Mouse (Mus musculus): ENCODE measurements at regions not wholly inside any gene's neighbourhood (a gene's known extent, or its start where the extent isn't known, plus 50 kb on each side); places are given as distances from the start of the nearest gene placed in this dataset.
"Not testable (repeated sequence)": the region's sequence is repeated elsewhere in the genome, so short reads cannot be mapped to it uniquely, and the experiment has no call there.

- H3K36me3 ChIP-seq; H3K9ac ChIP-seq; H3K4me1 ChIP-seq; H3K27me3 ChIP-seq; H3K4me3 ChIP-seq (replicated peaks); H3K4me2 ChIP-seq (replicated peaks); H3K27ac ChIP-seq (replicated peaks); ATAC-seq (ENCODE audit: insufficient number of reproducible peaks, low FRiP score, low TSS enrichment, low read depth); H3K9me3 ChIP-seq (replicated peaks): not testable (repeated sequence)
- WGBS = 85% methylated on average over 4 of the region's 4 CpGs
These were observed 292.1 kb upstream of the Pkdcc start for GRCm38 (mm10) chr17:82922986-82923385.

- H3K9me3 ChIP-seq (replicated peaks) = no peaks in the 10 kb centered on the region
- no peak for ATAC-seq (ENCODE audit: insufficient number of reproducible peaks, low FRiP score, low TSS enrichment, low read depth)
- no peak overlapping the region for H3K4me2 ChIP-seq (replicated peaks)
- H3K4me3 ChIP-seq (replicated peaks) = no peak overlapping the region
- 69% methylated on average over 2 of the region's 2 CpGs for WGBS
- no peaks in the 10 kb centered on the region for H3K4me1 ChIP-seq
- H3K36me3 ChIP-seq = no peaks in the 10 kb centered on the region
- H3K9ac ChIP-seq = no peak overlapping the region
- H3K27ac ChIP-seq (replicated peaks) = no peak overlapping the region
- H3K27me3 ChIP-seq = no peaks in the 10 kb centered on the region
These were observed 289.3 kb upstream of the Pkdcc start for GRCm38 (mm10) chr17:82925751-82926150.

DNA sequence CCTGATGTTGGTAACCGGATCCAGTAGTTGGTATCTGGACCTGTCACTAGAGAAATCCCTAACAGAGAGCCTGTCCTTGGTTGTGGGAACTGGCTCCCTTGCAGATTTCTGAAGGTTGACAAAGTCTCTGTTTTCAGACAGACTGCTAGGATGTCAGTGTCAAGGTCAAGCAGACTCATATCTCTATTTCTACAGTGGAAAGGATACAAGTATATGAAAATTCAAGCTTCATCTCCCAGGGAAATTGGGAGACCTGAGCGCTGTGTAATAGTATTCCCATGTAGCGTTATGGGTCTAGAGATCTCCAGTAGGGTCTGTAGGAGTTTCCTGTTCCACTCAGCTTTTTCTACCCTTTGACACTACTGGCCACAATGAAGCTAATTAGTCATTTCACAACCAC is 287.4 kb upstream of the Pkdcc start:
- Histone ChIP-seq H3K4me3 (replicated peaks) (no peak overlapping the region), H3K36me3 (no peaks in the 10 kb centered on the region), H3K4me1 (no peaks in the 10 kb centered on the region), H3K27ac (replicated peaks) (no peak overlapping the region), H3K4me2 (replicated peaks) (no peak overlapping the region), H3K9ac (no peak overlapping the region), H3K27me3 (no peaks in the 10 kb centered on the region), H3K9me3 (replicated peaks) (no peaks in the 10 kb centered on the region)
- WGBS = 91% methylated on average over 3 of the region's 3 CpGs
- ATAC-seq (ENCODE audit: insufficient number of reproducible peaks, low FRiP score, low TSS enrichment, low read depth) = no peak

GRCm38 (mm10) chr17:82929511-82929910 is 285.6 kb upstream of the Pkdcc start:
- Histone ChIP-seq H3K36me3 (no peaks in the 10 kb centered on the region), H3K4me2 (replicated peaks) (no peak overlapping the region)
- no peak for ATAC-seq (ENCODE audit: insufficient number of reproducible peaks, low FRiP score, low TSS enrichment, low read depth)

DNA sequence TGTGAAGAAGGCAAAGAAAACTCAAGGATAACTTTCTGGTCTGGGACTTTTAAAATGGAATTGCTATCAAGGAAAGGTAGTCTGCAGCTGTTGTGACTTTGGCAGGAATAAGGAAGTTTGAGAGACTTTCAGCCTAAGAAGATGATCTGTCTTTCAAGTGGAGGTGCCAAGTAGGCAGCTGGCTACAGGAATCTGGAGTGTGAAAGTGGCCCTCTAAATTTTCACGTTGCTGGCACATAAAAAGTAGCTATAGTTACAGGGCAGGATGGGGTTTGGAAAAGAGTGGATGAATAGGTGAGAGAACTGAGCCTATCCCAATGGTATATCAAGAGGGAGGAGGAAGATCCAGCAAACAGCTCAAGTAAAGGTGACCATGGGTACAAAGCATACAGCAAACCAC is 284.4 kb upstream of the Pkdcc start:
- Histone ChIP-seq H3K36me3 (no peaks in the 10 kb centered on the region), H3K9me3 (replicated peaks) (no peaks in the 10 kb centered on the region), H3K4me3 (replicated peaks) (no peak overlapping the region), H3K4me1 (no peaks in the 10 kb centered on the region), H3K27me3 (no peaks in the 10 kb centered on the region), H3K4me2 (replicated peaks) (no peak overlapping the region), H3K9ac (no peak overlapping the region), H3K27ac (replicated peaks) (no peak overlapping the region)
- no peak for ATAC-seq (ENCODE audit: insufficient number of reproducible peaks, low FRiP score, low TSS enrichment, low read depth)
- 71% methylated on average over 1 of the region's 1 CpGs for WGBS

More at GRCm38 (mm10) chr17:82929511-82929910, 285.6 kb upstream of the Pkdcc start:
- H3K9ac ChIP-seq = no peak overlapping the region
- H3K27me3 ChIP-seq = no peaks in the 10 kb centered on the region
- H3K27ac ChIP-seq (replicated peaks) = no peak overlapping the region
- WGBS = 64% methylated on average over 3 of the region's 3 CpGs
- H3K4me3 ChIP-seq (replicated peaks) = no peak overlapping the region
- no peaks in the 10 kb centered on the region for H3K9me3 ChIP-seq (replicated peaks)
- H3K4me1 ChIP-seq = no peaks in the 10 kb centered on the region

GRCm38 (mm10) chr17:82931476-82931875 is 283.6 kb upstream of the Pkdcc start:
- H3K4me2 ChIP-seq (replicated peaks) = no peak overlapping the region
- H3K4me1 ChIP-seq = no peaks in the 10 kb centered on the region
- WGBS = 91% methylated on average over 4 of the region's 4 CpGs

GRCm38 (mm10) chr17:82936836-82937235 is 278.3 kb upstream of the Pkdcc start:
- no peak overlapping the region for H3K4me2 ChIP-seq (replicated peaks)
- H3K27ac ChIP-seq (replicated peaks) = no peak overlapping the region
- no peaks in the 10 kb centered on the region for H3K9me3 ChIP-seq (replicated peaks)
- H3K36me3 ChIP-seq = no peaks in the 10 kb centered on the region
- H3K4me3 ChIP-seq (replicated peaks) = no peak overlapping the region
- no peak for ATAC-seq (ENCODE audit: insufficient number of reproducible peaks, low FRiP score, low TSS enrichment, low read depth)
- no peaks in the 10 kb centered on the region for H3K27me3 ChIP-seq
- no peaks in the 10 kb centered on the region for H3K4me1 ChIP-seq
- H3K9ac ChIP-seq = no peak overlapping the region
- WGBS = 31% methylated on average over 3 of the region's 3 CpGs

More at GRCm38 (mm10) chr17:82931476-82931875, 283.6 kb upstream of the Pkdcc start:
- Histone ChIP-seq H3K27me3 (no peaks in the 10 kb centered on the region), H3K27ac (replicated peaks) (no peak overlapping the region), H3K9me3 (replicated peaks) (no peaks in the 10 kb centered on the region), H3K4me3 (replicated peaks) (no peak overlapping the region), H3K9ac (no peak overlapping the region), H3K36me3 (no peaks in the 10 kb centered on the region)
- no peak for ATAC-seq (ENCODE audit: insufficient number of reproducible peaks, low FRiP score, low TSS enrichment, low read depth)

GRCm38 (mm10) chr17:82946083-82946482 is 269.0 kb upstream of the Pkdcc start:
- Histone ChIP-seq H3K9ac (no peak overlapping the region), H3K4me2 (replicated peaks) (no peak overlapping the region), H3K9me3 (replicated peaks) (no peaks in the 10 kb centered on the region), H3K4me1 (no peaks in the 10 kb centered on the region), H3K36me3 (no peaks in the 10 kb centered on the region), H3K27ac (replicated peaks) (no peak overlapping the region), H3K4me3 (replicated peaks) (no peak overlapping the region), H3K27me3 (no peaks in the 10 kb centered on the region)
- no peak for ATAC-seq (ENCODE audit: insufficient number of reproducible peaks, low FRiP score, low TSS enrichment, low read depth)
- WGBS = 58% methylated on average over 4 of the region's 4 CpGs

DNA sequence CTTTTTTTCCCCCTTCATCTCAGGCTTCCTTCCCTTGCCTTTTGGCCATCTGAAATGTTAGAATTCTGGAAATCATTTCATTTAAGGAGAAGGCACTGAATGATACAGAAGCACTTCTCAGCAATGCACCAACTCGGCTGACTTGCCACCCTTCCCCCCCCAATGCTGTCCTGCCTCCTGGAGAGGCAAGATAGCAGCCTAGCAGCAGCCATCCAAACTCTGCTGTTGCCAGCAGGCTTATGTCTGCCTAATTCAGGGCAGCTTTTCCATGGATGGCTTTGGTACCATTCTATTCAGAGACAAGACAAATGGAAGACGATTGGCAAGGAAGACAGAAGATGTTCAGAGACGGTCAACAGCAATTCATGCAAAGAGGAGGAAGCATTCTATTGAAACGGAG is 265.3 kb upstream of the Pkdcc start:
- Histone ChIP-seq H3K36me3 (no peaks in the 10 kb centered on the region), H3K27ac (replicated peaks) (no peak overlapping the region), H3K27me3 (no peaks in the 10 kb centered on the region), H3K9me3 (replicated peaks) (no peaks in the 10 kb centered on the region), H3K4me3 (replicated peaks) (no peak overlapping the region), H3K9ac (no peak overlapping the region), H3K4me2 (replicated peaks) (no peak overlapping the region), H3K4me1 (no peaks in the 10 kb centered on the region)
- ATAC-seq (ENCODE audit: insufficient number of reproducible peaks, low FRiP score, low TSS enrichment, low read depth) = no peak
- 67% methylated on average over 4 of the region's 4 CpGs for WGBS

DNA sequence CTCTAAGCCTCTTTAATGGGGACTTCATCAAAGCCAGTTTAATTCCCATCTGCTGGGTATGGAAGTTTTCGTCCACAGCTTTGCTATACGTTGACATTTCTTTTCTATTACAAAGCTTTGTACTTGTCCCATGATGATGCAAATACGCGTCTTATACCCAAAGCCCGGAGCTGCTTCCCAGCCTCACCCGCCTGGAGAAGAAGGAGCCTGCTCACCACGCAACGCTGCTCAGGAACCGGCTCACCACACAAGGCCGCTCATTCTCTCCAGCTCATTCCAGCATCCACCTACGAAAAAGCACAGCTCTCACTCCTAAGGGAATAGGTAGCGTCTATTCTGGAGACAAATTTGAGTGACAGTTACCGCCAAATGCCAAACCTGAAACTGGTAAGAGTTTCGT is 264.8 kb upstream of the Pkdcc start:
- no peak overlapping the region for H3K4me2 ChIP-seq (replicated peaks)
- H3K9me3 ChIP-seq (replicated peaks) = no peaks in the 10 kb centered on the region
- no peaks in the 10 kb centered on the region for H3K27me3 ChIP-seq
- ATAC-seq (ENCODE audit: insufficient number of reproducible peaks, low FRiP score, low TSS enrichment, low read depth) = no peak
- H3K4me3 ChIP-seq (replicated peaks) = no peak overlapping the region
- H3K36me3 ChIP-seq = no peaks in the 10 kb centered on the region
- no peak overlapping the region for H3K9ac ChIP-seq
- no peak overlapping the region for H3K27ac ChIP-seq (replicated peaks)
- H3K4me1 ChIP-seq = no peaks in the 10 kb centered on the region
- 82% methylated on average over 14 of the region's 14 CpGs for WGBS

- Histone ChIP-seq H3K9me3 (replicated peaks) (no peaks in the 10 kb centered on the region), H3K27ac (replicated peaks) (no peak overlapping the region), H3K36me3 (no peaks in the 10 kb centered on the region), H3K9ac (no peak overlapping the region), H3K27me3 (no peaks in the 10 kb centered on the region), H3K4me2 (replicated peaks) (no peak overlapping the region), H3K4me3 (replicated peaks) (no peak overlapping the region), H3K4me1 (no peaks in the 10 kb centered on the region)
- 35% methylated on average over 4 of the region's 4 CpGs for WGBS
- no peak for ATAC-seq (ENCODE audit: insufficient number of reproducible peaks, low FRiP score, low TSS enrichment, low read depth)
These were observed 257.7 kb upstream of the Pkdcc start for GRCm38 (mm10) chr17:82957409-82957808.

DNA sequence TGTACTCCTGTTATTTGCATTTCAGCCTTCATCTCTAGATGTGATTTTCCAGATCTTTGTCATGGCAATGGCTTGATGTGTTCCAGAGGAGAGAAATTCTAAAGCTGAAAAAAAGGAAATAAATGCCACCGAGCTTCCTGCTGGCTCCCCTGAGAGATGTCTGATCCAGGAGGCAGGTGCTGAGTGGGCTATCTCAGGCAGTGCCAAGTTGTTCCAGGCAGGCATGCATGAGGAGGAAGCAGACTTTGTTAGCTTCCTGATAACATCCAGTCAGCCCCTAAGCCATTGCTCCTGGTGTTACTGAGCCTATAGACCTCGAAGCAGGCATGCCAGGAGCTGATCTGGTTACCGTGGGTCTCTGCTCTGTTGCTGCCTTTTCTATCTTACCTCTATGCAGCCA is 251.7 kb upstream of the Pkdcc start:
- no peak for ATAC-seq (ENCODE audit: insufficient number of reproducible peaks, low FRiP score, low TSS enrichment, low read depth)
- Histone ChIP-seq H3K27ac (replicated peaks) (no peak overlapping the region), H3K9ac (no peak overlapping the region), H3K9me3 (replicated peaks) (no peaks in the 10 kb centered on the region), H3K4me1 (no peaks in the 10 kb centered on the region), H3K4me2 (replicated peaks) (no peak overlapping the region), H3K4me3 (replicated peaks) (no peak overlapping the region), H3K36me3 (no peaks in the 10 kb centered on the region), H3K27me3 (no peaks in the 10 kb centered on the region)
- 64% methylated on average over 3 of the region's 3 CpGs for WGBS

Data from embryonic facial prominence, embryonic 15.5 days (tissue).